Mouse (Mus musculus) hindbrain, embryonic 14.5 days (tissue): ENCODE measurements around the gene Spats1. TPM values are rescaled to one million over a fixed set of nuclear protein-coding genes. Genes with fewer than 3 reads are reported as not detected.
"Not testable (repeated sequence)": the region's sequence is repeated elsewhere in the genome, so short reads cannot be mapped to it uniquely, and the experiment has no call there.

Experiments
- ATAC-seq: fragments of 200-750 bp; cut with Nextera tagmentation; 2 replicates; pipeline ENCODE4 v1.8.0; 2017; ENCODE audit warnings: moderate number of reproducible peaks, mild to moderate bottlenecking, moderate TSS enrichment, moderate library complexity; ENCODE audit not compliant: low FRiP score
- DNase-seq: peaks from one replicate; pipeline ENCODE4 v3.0.0-alpha.2; 2015; ENCODE audit warnings: low spot score
- H3K27ac ChIP-seq: fragments of 300-500 bp; sonication (generic); 2 replicates; pipeline ENCODE4 v1.5.1; 2014; ENCODE audit warnings: mild to moderate bottlenecking, moderate library complexity
- H3K27me3 ChIP-seq: fragments of 300-500 bp; sonication (generic); 2 replicates; pipeline ENCODE4 v1.6.1; 2014; ENCODE audit warnings: mild to moderate bottlenecking, low read length, mixed read lengths; ENCODE audit not compliant: control insufficient read depth, insufficient read depth
- H3K36me3 ChIP-seq: fragments of 300-500 bp; sonication (generic); replicated peaks from 2 replicates; pipeline ENCODE4 v1.6.1; 2014; ENCODE audit not compliant: control insufficient read depth, insufficient read depth
- H3K4me1 ChIP-seq: fragments of 300-500 bp; sonication (generic); replicated peaks from 2 replicates; pipeline ENCODE4 v1.6.1; 2014; ENCODE audit warnings: antibody characterized with exemption, low read length, mixed read lengths; ENCODE audit not compliant: control insufficient read depth, insufficient read depth
- H3K4me2 ChIP-seq: fragments of 300-500 bp; sonication (generic); replicated peaks from 2 replicates; pipeline ENCODE4 v1.6.1; 2014; ENCODE audit warnings: mild to moderate bottlenecking, moderate library complexity
- H3K4me3 ChIP-seq: fragments of 300-500 bp; sonication (generic); replicated peaks from 2 replicates; pipeline ENCODE4 v1.5.1; 2014; ENCODE audit warnings: mild to moderate bottlenecking, low read length
- H3K9ac ChIP-seq: fragments of 300-500 bp; sonication (generic); 2 replicates; pipeline ENCODE4 v1.6.1; 2014
- H3K9me3 ChIP-seq: fragments of 300-500 bp; sonication (generic); 2 replicates; pipeline ENCODE4 v1.6.1; 2016; ENCODE audit warnings: low read length; ENCODE audit not compliant: control insufficient read depth
- WGBS: fragments of 180-500 bp; shearing (Covaris S2); extraction: QIAGEN DNeasy Blood & Tissue Kit; methylation state at CpG from one replicate; pipeline ENCODE4 v1.1.7; 2014; 5-methylcytosine and 5-hydroxymethylcytosine counted together
- polyA plus RNA-seq: library from polyadenylated mRNA; unstranded; fragments of >200 nt; fragmentation: Nextera tagmentation; extraction: Ambion mirVana; gene quantifications from 2 replicates; pipeline ENCODE4 v1.2.1, GENCODE M21; 2014

Gene Spats1
- polyA plus RNA-seq, 1 experiment from 2014 or later = 1.5 TPM

DNA sequence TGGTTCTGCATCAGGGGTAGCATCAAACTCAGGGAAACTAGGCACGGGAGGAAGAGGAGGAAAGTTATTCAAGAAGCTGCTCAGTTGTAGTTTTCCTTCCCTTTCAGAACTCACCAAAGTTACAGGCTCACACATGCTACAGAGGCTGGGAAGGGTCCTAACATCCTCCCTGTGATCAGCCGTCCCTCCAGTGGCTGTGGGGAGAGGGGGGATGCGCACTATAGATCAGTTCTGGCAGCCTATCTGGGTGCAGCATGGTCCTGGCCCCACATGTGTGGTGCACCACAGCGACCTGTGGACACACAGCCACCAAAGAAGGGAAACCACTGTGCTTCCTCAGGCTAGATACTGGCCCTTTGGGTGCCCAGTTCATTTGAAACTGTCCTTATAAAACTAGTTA lies 16.7 kb downstream of the Spats1 start:
- H3K9me3 ChIP-seq = no peaks in the 10 kb centered on the region
- 85% methylated on average over 4 of the region's 4 CpGs for WGBS
- H3K27me3 ChIP-seq = no peaks in the 10 kb centered on the region
- no peak overlapping the region for H3K27ac ChIP-seq
- H3K9ac ChIP-seq = no peak overlapping the region
- ATAC-seq (no peak), DNase-seq (no peak)
- H3K4me1 ChIP-seq = peaks cover 6% of the 10 kb centered on the region; the same call in 1 of the 2 replicates
- H3K4me2 ChIP-seq = no peak overlapping the region
- no peak overlapping the region for H3K4me3 ChIP-seq
- H3K36me3 ChIP-seq = no peaks in the 10 kb centered on the region

DNA sequence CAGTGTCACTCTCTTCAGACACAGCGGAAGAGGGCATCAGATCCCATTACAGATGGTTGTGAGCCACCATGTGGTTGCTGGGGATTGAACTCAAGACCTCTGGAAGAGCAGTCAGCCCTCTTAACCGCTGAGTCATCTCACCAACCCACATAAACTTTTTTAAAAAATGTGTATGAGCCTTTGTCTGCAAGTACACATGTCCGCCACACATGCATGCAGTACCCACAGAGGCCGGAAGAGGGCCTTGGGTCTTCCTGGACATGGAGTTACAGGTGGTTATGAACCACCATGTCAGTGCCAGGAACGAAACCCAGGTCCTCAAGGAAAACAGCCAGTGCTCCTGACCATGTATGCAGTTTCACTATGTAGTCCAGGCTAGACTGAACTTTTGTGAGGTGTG lies 17.7 kb downstream of the Spats1 start:
- no peaks in the 10 kb centered on the region for H3K9me3 ChIP-seq
- H3K4me2 ChIP-seq = no peak overlapping the region
- no peaks in the 10 kb centered on the region for H3K36me3 ChIP-seq
- 94% methylated on average over 5 of the region's 5 CpGs for WGBS
- no peak overlapping the region for H3K4me3 ChIP-seq
- DNase-seq = no peak
- peaks cover 6% of the 10 kb centered on the region; the same call in 1 of the 2 replicates for H3K4me1 ChIP-seq
- no peak overlapping the region for H3K9ac ChIP-seq
- H3K27ac ChIP-seq = no peak overlapping the region
- H3K27me3 ChIP-seq = no peaks in the 10 kb centered on the region
- no peak for ATAC-seq

DNA sequence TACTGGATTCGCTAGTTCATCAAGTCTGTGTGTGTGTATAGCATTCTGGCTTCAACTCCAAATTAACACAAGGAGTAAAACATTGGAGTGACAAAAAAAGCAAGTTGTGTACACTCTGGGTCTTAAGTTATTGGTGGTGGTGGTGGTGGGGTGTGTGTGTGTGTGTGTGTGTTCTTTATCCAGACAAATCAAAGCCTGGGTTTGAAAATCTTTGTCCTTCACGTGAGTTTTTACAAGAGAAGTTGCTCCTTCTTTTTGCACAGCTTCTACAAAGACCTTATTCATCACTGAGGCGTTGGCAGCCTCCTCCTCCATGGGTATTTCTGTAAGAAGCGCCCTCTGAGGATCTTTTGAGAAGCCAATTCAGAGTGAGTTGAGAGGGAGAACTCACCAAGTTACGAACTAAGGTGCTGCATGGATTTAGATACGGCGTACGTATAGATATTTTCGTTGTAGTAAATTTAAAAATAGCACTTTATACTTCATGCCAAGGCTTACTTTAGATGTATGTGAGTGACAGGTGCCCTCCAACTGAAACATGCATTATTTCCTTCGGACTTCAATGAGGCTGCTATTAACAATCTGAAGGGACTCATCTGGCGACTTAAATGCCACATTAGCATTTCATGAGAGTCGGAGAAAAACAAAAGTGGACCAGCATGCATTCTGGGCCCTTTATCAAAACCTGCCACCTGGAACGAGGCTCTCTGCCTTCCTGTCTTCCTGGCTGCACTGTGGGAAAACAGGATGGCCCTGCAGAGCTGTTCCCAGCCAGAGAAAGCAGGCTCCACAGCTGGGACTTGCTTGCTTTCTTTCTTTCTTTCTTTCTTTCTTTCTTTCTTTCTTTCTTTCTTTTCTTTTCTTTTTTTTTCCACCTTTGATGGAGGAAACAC lies 18.7 kb downstream of the Spats1 start:
- Histone ChIP-seq H3K9ac (peak overlapping the region; percentile 36; the same call in 1 of the 2 replicates), H3K27ac (peak overlapping the region; percentile 62), H3K27me3 (no peaks in the 10 kb centered on the region), H3K36me3 (no peaks in the 10 kb centered on the region), H3K4me1 (peaks cover 6% of the 10 kb centered on the region; the same call in 1 of the 2 replicates), H3K4me2 (peak overlapping the region; percentile 7; the same call in 1 of the 2 replicates), H3K9me3 (no peaks in the 10 kb centered on the region), H3K4me3 (no peak overlapping the region)
- no peak for ATAC-seq
- no peak for DNase-seq
- WGBS = 32% methylated on average over 13 of the region's 13 CpGs

DNA sequence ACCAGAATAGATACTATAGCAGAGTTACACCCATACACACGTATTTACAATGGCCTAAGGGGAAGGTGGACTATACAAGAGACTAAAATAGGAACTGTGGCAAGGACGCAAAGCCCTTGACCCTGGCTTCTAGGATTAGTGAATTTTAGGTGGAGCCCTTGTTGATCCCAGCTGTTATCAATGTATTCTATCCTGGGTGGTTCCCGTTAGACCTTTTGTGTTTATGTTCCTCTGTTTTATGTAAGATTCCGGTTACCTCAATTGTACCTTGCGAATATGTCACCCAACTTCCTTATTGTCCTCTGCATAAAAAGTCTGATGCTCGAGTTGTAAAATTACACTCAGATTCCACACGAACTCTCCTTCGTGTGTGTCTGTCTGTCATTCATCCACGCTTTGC lies 19.4 kb downstream of the Spats1 start:
- DNase-seq, H3K9ac ChIP-seq, H3K36me3 ChIP-seq, H3K27me3 ChIP-seq, H3K4me1 ChIP-seq, H3K4me3 ChIP-seq, H3K4me2 ChIP-seq, H3K9me3 ChIP-seq, H3K27ac ChIP-seq, ATAC-seq: not testable (repeated sequence)
- WGBS = 83% methylated on average over 8 of the region's 9 CpGs

DNA sequence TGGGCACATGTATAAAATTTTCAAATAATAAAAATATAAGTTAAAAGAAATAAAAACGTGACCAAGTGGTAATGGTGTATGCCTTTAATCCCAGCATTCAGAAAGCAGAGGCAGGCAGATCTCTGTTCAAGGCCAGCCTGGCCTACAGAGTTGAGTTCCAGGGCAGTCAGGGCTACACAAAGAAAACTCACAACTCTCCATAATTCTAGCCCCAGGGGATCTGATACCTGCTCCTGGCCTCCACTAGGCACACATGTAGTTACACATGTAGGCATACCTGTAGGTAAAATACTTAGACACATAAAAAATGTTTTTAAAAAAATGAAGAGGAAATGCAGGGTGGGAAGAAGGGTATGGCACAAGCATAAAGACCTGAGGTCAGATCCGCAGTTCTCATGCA lies 20.4 kb downstream of the Spats1 start:
- Histone ChIP-seq H3K9me3 (no peaks in the 10 kb centered on the region), H3K9ac (no peak overlapping the region), H3K4me2 (no peak overlapping the region)

DNA sequence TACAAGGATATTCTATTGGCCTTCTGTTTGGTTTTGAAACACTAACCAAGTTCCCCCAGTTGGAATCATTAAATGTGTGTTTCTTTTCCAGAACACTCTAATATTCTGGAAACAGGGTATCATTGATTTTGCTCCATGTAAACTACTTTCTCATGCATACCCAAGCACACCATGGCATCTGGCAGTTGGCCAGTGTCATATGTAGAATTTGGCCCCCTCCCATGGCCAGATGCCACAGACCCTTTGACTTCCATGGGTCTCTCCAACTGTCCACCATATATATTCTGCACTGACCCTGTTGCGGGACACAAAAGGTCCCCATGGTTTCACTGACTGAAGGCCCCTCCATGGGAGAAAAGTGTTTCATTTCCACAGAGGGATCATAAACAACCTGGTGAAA lies 22.9 kb downstream of the Spats1 start:
- H3K4me2 ChIP-seq = no peak overlapping the region
- no peak overlapping the region for H3K9ac ChIP-seq
- H3K9me3 ChIP-seq = no peaks in the 10 kb centered on the region
- H3K4me3 ChIP-seq = no peak overlapping the region
- DNase-seq (no peak), ATAC-seq (no peak)
- H3K4me1 ChIP-seq = peaks cover 6% of the 10 kb centered on the region; the same call in 1 of the 2 replicates
- no peaks in the 10 kb centered on the region for H3K27me3 ChIP-seq
- no peaks in the 10 kb centered on the region for H3K36me3 ChIP-seq
- 81% methylated on average over 1 of the region's 1 CpGs for WGBS
- H3K27ac ChIP-seq = no peak overlapping the region

More for the DNA sequence above, 20.4 kb downstream of the Spats1 start:
- peaks cover 6% of the 10 kb centered on the region; the same call in 1 of the 2 replicates for H3K4me1 ChIP-seq
- H3K27ac ChIP-seq = no peak overlapping the region
- ATAC-seq (no peak), DNase-seq (no peak)
- H3K36me3 ChIP-seq = no peaks in the 10 kb centered on the region
- no peak overlapping the region for H3K4me3 ChIP-seq
- no peaks in the 10 kb centered on the region for H3K27me3 ChIP-seq
- WGBS = 92% methylated on average over 2 of the region's 2 CpGs

DNA sequence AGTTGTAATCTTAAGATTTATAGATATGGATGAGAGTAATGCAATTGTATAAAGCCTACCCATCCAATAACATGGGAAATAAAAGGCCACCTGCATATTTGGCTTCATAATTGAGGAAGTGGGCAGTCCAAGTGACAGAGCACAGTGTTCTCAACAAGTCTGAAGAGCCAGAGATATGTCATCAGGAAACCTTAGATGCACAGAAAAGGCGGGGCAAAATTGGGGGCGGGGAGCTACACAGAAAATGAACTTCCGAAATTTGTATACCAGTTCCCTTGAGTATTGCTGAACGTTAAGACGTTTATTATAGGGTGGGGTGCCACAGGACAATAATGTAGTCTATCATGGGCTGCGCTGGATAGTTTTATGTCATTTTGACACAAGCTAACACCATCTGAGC lies 25.1 kb downstream of the Spats1 start:
- Histone ChIP-seq H3K4me1 (no peaks in the 10 kb centered on the region), H3K27me3 (no peaks in the 10 kb centered on the region), H3K4me3 (no peak overlapping the region), H3K36me3 (no peaks in the 10 kb centered on the region), H3K4me2 (no peak overlapping the region), H3K27ac (no peak overlapping the region), H3K9ac (no peak overlapping the region), H3K9me3 (no peaks in the 10 kb centered on the region)
- WGBS = 95% methylated on average over 6 of the region's 6 CpGs
- no peak for DNase-seq
- ATAC-seq = no peak

DNA sequence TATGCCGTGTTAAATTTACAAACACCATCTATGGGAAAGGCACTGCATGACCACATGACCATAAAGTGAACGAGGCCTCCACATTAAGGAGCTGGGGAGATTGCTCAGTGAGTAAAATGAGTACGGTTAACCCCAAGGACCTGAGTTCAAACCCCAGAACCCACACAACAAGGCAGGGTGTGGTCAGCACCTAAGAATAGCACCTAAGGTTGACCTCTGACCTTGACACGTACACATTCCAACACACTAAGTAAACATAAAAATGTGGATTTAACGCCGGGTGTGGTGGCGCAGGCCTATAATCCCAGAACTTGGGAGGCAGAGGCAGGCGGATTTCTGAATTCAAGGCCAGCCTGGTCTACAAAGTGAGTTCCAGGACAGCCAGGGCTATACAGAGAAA lies 25.6 kb downstream of the Spats1 start:
- ATAC-seq (no peak), DNase-seq (no peak)
- no peaks in the 10 kb centered on the region for H3K9me3 ChIP-seq
- H3K4me2 ChIP-seq = no peak overlapping the region
- H3K9ac ChIP-seq = no peak overlapping the region
- H3K4me3 ChIP-seq = no peak overlapping the region
- WGBS = 95% methylated on average over 8 of the region's 8 CpGs
- H3K36me3 ChIP-seq = no peaks in the 10 kb centered on the region
- H3K27ac ChIP-seq = no peak overlapping the region
- no peaks in the 10 kb centered on the region for H3K4me1 ChIP-seq
- H3K27me3 ChIP-seq = no peaks in the 10 kb centered on the region

DNA sequence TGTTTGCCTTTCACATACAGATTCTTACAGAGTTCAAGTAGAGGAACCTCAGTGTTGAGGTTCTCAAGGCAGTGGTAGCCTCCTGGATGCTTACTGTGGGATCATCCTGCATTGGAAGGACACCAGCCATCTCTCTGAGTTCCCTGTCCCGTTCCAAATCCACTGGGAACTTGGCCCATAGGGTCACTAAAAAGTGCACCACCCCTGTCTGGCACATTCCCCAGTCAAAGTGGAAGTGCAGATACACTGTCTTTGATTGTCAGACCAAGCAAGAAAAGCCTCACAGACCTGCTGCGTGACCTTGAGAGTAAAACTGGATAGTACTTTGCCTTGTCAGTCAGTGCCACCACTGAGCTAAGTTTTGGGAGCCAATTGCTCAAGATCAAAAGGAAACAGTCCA lies 28.2 kb downstream of the Spats1 start:
- H3K4me2 ChIP-seq = no peak overlapping the region
- 94% methylated on average over 2 of the region's 2 CpGs for WGBS
- no peak overlapping the region for H3K9ac ChIP-seq
- H3K4me1 ChIP-seq = no peaks in the 10 kb centered on the region
- H3K27ac ChIP-seq = no peak overlapping the region
- H3K9me3 ChIP-seq = no peaks in the 10 kb centered on the region
- DNase-seq (no peak), ATAC-seq (no peak)
- H3K4me3 ChIP-seq = no peak overlapping the region
- 0 out of 2 replicates have a peak, but pooled peaks cover 7% of the 10 kb centered on the region for H3K36me3 ChIP-seq
- no peaks in the 10 kb centered on the region for H3K27me3 ChIP-seq
